Mouse (Mus musculus) kidney, adult 2 months (tissue): ENCODE measurements around the gene Pde4d. TPM values are rescaled to one million over a fixed set of nuclear protein-coding genes. Genes with fewer than 3 reads are reported as not detected.

ENCODE experiments used
- DNase-seq: peaks from one replicate; pipeline ENCODE4 v3.0.0; 2021
- H3K27ac ChIP-seq: fragments of 200-500 bp; 2 replicates; pipeline ENCODE4 v1.5.1; 2012; ENCODE audit warnings: low read depth, low read length, control low read depth, inconsistent platforms; ENCODE audit not compliant: insufficient read depth
- H3K27me3 ChIP-seq: fragments of 200-500 bp; replicated peaks from 2 replicates; pipeline ENCODE4 v1.6.1; 2012; ENCODE audit warnings: mild to moderate bottlenecking, moderate library complexity, low read length, inconsistent platforms; ENCODE audit not compliant: control insufficient read depth, insufficient read depth
- H3K36me3 ChIP-seq: fragments of 200-500 bp; 2 replicates; pipeline ENCODE4 v1.6.1; 2012; ENCODE audit warnings: mild to moderate bottlenecking, moderate library complexity, low read length, inconsistent platforms; ENCODE audit not compliant: control insufficient read depth, insufficient read depth
- H3K4me1 ChIP-seq: fragments of 200-500 bp; 2 replicates; pipeline ENCODE4 v1.6.1; 2011; ENCODE audit warnings: low read length; ENCODE audit not compliant: control insufficient read depth, insufficient read depth
- H3K4me3 ChIP-seq: fragments of 200-500 bp; 2 replicates; pipeline ENCODE4 v1.5.1; 2011; ENCODE audit warnings: mild to moderate bottlenecking, low read depth, low read length, control low read depth; ENCODE audit not compliant: insufficient read depth
- CTCF ChIP-seq: fragments of 200-500 bp; conservative IDR thresholded peaks from 2 replicates; pipeline ENCODE4 v1.5.1; 2011; ENCODE audit warnings: low read depth, mild to moderate bottlenecking, control low read depth, low read length, moderate library complexity, mixed read lengths; ENCODE audit not compliant: insufficient read depth, insufficient read length
- POLR2A ChIP-seq: fragments of 200-500 bp; IDR thresholded peaks from one replicate; pipeline ENCODE4 v1.6.1; 2011; ENCODE audit warnings: low read depth, low read length, control low read depth
- WGBS: fragments of 180-500 bp; shearing (Covaris S2); methylation state at CpG from one replicate; pipeline ENCODE4 v1.1.7; 2018; 5-methylcytosine and 5-hydroxymethylcytosine counted together
- polyA plus RNA-seq: library from polyadenylated mRNA; depleted of rRNA; stranded (reverse); fragments of >200 nt; gene quantifications from 2 replicates; pipeline ENCODE4 v1.2.3, GENCODE M21; 2012

Gene Pde4d
- polyA plus RNA-seq, 1 experiment, result 18.3 TPM

DNA sequence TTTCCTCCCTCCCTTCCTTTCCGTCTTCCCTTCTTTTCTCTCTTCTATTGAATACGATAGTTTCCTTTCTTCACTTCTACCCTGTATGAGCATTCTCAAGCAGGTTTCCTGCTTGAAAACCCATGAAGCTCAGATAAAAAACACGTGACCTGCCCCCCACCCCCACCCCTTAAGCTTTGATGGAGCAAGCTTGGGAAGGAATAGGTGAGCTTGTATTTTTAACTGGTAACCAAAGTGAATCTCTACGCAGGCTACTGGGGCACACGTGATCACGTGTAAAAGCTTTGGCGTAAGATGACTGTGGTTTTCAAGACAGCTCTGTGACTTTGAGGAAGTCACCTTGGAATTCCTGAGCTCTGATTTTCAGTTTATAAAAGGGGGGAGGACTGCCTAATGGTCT, 1388.2 kb downstream of the Pde4d start:
- WGBS, result 84% methylated on average over 7 of the region's 7 CpGs
- TF ChIP-seq CTCF (no peak), POLR2A (no peak)
- no peak overlapping the region for H3K4me3 ChIP-seq
- DNase-seq, result no peak
- 0 out of 2 replicates have a peak, but pooled peaks cover 2% of the 10 kb centered on the region for H3K4me1 ChIP-seq
- H3K27ac ChIP-seq, result no peak overlapping the region
- H3K36me3 ChIP-seq, result no peaks in the 10 kb centered on the region
- no peaks in the 10 kb centered on the region for H3K27me3 ChIP-seq

- Histone ChIP-seq H3K4me1 (0 out of 2 replicates have a peak, but pooled peaks cover 2% of the 10 kb centered on the region), H3K27ac (no peak overlapping the region), H3K36me3 (no peaks in the 10 kb centered on the region), H3K27me3 (no peaks in the 10 kb centered on the region), H3K4me3 (no peak overlapping the region)
- 55% methylated on average over 2 of the region's 2 CpGs for WGBS
- TF ChIP-seq POLR2A (no peak), CTCF (no peak)
- DNase-seq, result no peak
These were observed 1390.5 kb downstream of the Pde4d start for GRCm38 (mm10) chr13:109840251-109840650.

- Histone ChIP-seq H3K4me1 (0 out of 2 replicates have a peak, but pooled peaks cover 2% of the 10 kb centered on the region), H3K27me3 (no peaks in the 10 kb centered on the region), H3K4me3 (no peak overlapping the region), H3K27ac (no peak overlapping the region), H3K36me3 (no peaks in the 10 kb centered on the region)
- TF ChIP-seq POLR2A, result no peak
- TF ChIP-seq CTCF, result no peak
- DNase-seq, result no peak
- WGBS, result 27% methylated on average over 2 of the region's 2 CpGs
These were observed 1391.5 kb downstream of the Pde4d start for GRCm38 (mm10) chr13:109841140-109841822.

- no peaks in the 10 kb centered on the region for H3K36me3 ChIP-seq
- TF ChIP-seq POLR2A, result no peak
- no peak for TF ChIP-seq CTCF
- H3K27ac ChIP-seq, result no peak overlapping the region
- H3K27me3 ChIP-seq, result no peaks in the 10 kb centered on the region
- WGBS, result 87% methylated on average over 2 of the region's 2 CpGs
- DNase-seq, result no peak
- no peak overlapping the region for H3K4me3 ChIP-seq
- H3K4me1 ChIP-seq, result no peaks in the 10 kb centered on the region
These were observed 1393.2 kb downstream of the Pde4d start for GRCm38 (mm10) chr13:109842982-109843381.

- Histone ChIP-seq H3K4me1 (no peaks in the 10 kb centered on the region), H3K27ac (no peak overlapping the region), H3K36me3 (no peaks in the 10 kb centered on the region), H3K27me3 (no peaks in the 10 kb centered on the region), H3K4me3 (no peak overlapping the region)
- DNase-seq, result no peak
- WGBS, result 86% methylated on average over 6 of the region's 6 CpGs
- TF ChIP-seq POLR2A (no peak), CTCF (no peak)
These were observed 1395.1 kb downstream of the Pde4d start for GRCm38 (mm10) chr13:109844828-109845227.

DNA sequence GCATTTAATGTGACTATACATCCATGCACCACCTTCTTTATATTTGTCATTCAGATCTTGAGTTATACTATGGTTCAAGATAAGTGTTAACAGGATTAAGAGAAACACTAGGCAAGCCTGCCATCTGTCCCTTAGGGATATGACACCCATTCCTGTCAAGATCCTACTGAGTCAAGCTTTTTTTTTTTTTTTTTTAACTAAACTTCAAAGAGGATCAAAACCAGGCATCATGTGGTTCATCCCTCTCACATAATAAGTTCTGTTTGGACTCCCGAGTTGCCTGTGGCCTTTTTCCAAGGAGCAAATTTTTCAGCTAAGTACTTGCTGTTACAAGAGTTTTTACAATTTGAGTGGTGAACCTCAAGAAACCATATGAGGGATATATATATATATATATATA, 1414.1 kb downstream of the Pde4d start:
- Histone ChIP-seq H3K4me3 (no peak overlapping the region), H3K27ac (no peak overlapping the region), H3K36me3 (no peaks in the 10 kb centered on the region), H3K27me3 (no peaks in the 10 kb centered on the region), H3K4me1 (no peaks in the 10 kb centered on the region)
- no peak for DNase-seq
- TF ChIP-seq POLR2A, result no peak
- no peak for TF ChIP-seq CTCF
- WGBS, result 57% methylated on average over 1 of the region's 1 CpGs

DNA sequence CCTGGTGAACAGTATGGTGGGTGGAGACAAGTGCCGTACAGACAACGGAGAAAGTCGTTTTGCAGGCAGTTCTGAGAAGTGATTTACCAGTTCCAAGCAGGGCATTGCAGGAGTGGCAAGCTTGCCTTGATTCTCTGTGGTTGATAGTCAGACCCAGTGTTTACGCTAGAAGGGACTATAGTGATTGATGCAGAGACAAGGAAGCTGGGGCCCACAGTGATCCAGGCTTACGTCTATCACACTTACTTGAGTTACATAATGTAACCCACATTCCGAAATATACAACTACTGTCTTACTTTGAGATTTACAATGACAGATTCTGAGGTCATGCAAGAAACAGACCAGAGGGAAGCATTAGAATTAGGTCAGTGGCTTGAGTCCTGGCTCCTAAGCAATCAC, 1414.6 kb downstream of the Pde4d start:
- 81% methylated on average over 6 of the region's 6 CpGs for WGBS
- Histone ChIP-seq H3K27me3 (no peaks in the 10 kb centered on the region), H3K4me1 (no peaks in the 10 kb centered on the region), H3K36me3 (no peaks in the 10 kb centered on the region), H3K27ac (no peak overlapping the region), H3K4me3 (no peak overlapping the region)
- no peak for TF ChIP-seq CTCF
- TF ChIP-seq POLR2A, result no peak
- DNase-seq, result no peak
